Mouse (Mus musculus) megakaryocyte-erythroid progenitor cell, adult 5-6 weeks (primary cell): ENCODE data around the gene Uba5. TPM values are rescaled to one million over a fixed set of nuclear protein-coding genes. Genes with fewer than 3 reads are reported as not detected.

Experiments
- ATAC-seq: replicated peaks from 2 replicates; pipeline ENCODE4 v1.8.0; 2016; ENCODE audit warnings: mild to moderate bottlenecking, inconsistent platforms; ENCODE audit not compliant: severe bottlenecking, poor library complexity, low FRiP score, low TSS enrichment
- total RNA-seq, 2 experiments: library from RNA; stranded (forward) in 1 of 2; stranded (reverse) in 1 of 2; fragments of 200-1000, 215-1000 nt in 1 of 2; fragments of >200 nt in 1 of 2; fragmentation: Nextera tagmentation in 1 of 2; gene quantifications; 2 replicates each; pipeline ENCODE4 v1.2.3; 2014 to 2017

The Uba5 gene
- total RNA-seq, 2 experiments from 2014 or later: 22.7 to 34.7 TPM

GRCm38 (mm10) chr9:104070241-104070640 is 7.3 kb upstream of the Uba5 start:
- peak; percentile 57; the same call in 1 of the 2 replicates for ATAC-seq

GRCm38 (mm10) chr9:104064571-104064970 is 1.6 kb upstream of the Uba5 start:
- no peak for ATAC-seq

GRCm38 (mm10) chr9:104063244-104063961 is 469 bp upstream of the Uba5 start, which contains the start of gene Acad11:
TSS of gene Acad11 (plus strand) at chr9:104063377.
- ATAC-seq: peak; percentile 84

- no peak for ATAC-seq
Measured at GRCm38 (mm10) chr9:104051028-104051427, 11.9 kb downstream of the Uba5 start.

- ATAC-seq: no peak
Measured at GRCm38 (mm10) chr9:104043676-104044075, 19.3 kb downstream of the Uba5 start.

GRCm38 (mm10) chr9:104040362-104040761 is 22.6 kb downstream of the Uba5 start, which contains the start of gene Gm28305:
TSS of gene Gm28305 (plus strand) at chr9:104040662.
- no peak for ATAC-seq

- ATAC-seq: no peak
Measured at GRCm38 (mm10) chr9:104039742-104040141, 23.2 kb downstream of the Uba5 start.

GRCm38 (mm10) chr9:104039031-104039695 is 23.8 kb downstream of the Uba5 start:
- no peak for ATAC-seq

GRCm38 (mm10) chr9:104038266-104038665 is 24.7 kb downstream of the Uba5 start:
- no peak for ATAC-seq

GRCm38 (mm10) chr9:104035261-104036015 is 27.5 kb downstream of the Uba5 start:
- peak; percentile 99 for ATAC-seq

- no peak for ATAC-seq
Measured at GRCm38 (mm10) chr9:104034718-104035117, 28.2 kb downstream of the Uba5 start.

- ATAC-seq: no peak
Measured at GRCm38 (mm10) chr9:104034231-104034630, 28.7 kb downstream of the Uba5 start.

- no peak for ATAC-seq
Measured at GRCm38 (mm10) chr9:104029861-104030260, 33.1 kb downstream of the Uba5 start.

GRCm38 (mm10) chr9:104027186-104027585 is 35.7 kb downstream of the Uba5 start:
- ATAC-seq: no peak

- ATAC-seq: no peak
Measured at GRCm38 (mm10) chr9:104021026-104021425, 41.9 kb downstream of the Uba5 start.

- ATAC-seq: no peak
Measured at GRCm38 (mm10) chr9:104014526-104014925, 48.4 kb downstream of the Uba5 start.

- ATAC-seq: peak; percentile 60
Measured at GRCm38 (mm10) chr9:104002913-104003330, 60.0 kb downstream of the Uba5 start.

GRCm38 (mm10) chr9:104001921-104002859 is 60.7 kb downstream of the Uba5 start, which contains the start of gene Nphp3:
TSS of gene Nphp3 (plus strand) at chr9:104002544.
- peak; percentile 96 for ATAC-seq

GRCm38 (mm10) chr9:104000601-104001000 is 62.3 kb downstream of the Uba5 start:
- no peak for ATAC-seq
